Mouse (Mus musculus) telencephalon, adult 2 months (tissue): ENCODE results near the gene Cntd1.

Experiments
- DNase-seq: peaks from one replicate; pipeline ENCODE4 v3.0.0-alpha.2; 2011; ENCODE audit warnings: low read depth, low spot score

Gene Cntd1

DNA sequence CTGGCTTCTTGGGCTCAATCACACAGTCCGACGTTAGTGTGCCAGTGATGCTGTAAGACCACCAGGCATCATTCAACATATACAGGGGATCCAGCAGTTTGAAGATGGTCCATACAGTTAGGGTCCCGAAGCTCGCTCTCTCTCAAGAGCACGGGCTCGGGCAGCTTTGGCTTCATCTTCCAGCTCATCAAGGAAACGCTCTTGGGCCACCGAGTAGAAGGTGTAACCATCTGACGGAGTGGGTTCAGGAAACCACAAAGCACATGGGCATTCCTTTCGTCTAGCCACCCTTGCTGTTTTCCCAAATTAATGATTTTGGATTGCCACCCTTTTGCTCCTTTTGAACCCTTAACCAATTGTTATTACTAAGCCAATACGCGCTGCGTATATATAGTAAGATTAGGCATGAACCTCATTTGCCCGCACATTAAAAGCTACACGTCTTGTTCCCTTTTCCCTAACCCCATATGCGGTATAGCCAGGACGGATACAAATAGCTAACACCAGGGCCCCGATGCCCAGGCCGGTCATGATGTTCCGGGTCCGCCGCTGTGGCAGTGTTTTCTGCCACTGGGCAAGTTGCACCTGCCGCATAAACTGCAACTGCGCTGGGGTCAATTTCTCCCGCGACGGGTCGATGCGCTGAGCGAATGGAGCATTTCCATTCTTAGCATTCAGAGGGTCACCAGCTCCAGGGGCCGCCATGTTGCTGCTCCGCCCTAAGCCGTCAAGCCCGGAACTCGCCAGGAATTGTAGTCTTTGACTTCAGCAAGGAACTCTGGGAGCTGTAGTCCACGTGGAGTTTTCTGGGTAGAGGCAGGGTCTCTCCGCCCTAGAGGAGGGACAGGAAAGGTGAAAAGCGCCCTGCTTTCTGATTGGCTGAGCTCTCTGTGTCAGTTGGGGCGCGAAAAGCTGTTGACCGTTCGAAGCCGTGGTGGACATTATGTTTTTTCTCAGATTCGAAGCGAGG, at the start of gene Cntd1, which contains the start of gene Coa3:
Gene Cntd1 (plus strand): TSS at position 790 of the 970 bp plus-strand sequence.
Gene Coa3 (minus strand): TSS at position 892 of the 970 bp plus-strand sequence.
- peak; percentile 95 for DNase-seq

- DNase-seq, result no peak
Measured at GRCm38 (mm10) chr11:101229361-101229900, 49.4 kb upstream of the Cntd1 start.

DNA sequence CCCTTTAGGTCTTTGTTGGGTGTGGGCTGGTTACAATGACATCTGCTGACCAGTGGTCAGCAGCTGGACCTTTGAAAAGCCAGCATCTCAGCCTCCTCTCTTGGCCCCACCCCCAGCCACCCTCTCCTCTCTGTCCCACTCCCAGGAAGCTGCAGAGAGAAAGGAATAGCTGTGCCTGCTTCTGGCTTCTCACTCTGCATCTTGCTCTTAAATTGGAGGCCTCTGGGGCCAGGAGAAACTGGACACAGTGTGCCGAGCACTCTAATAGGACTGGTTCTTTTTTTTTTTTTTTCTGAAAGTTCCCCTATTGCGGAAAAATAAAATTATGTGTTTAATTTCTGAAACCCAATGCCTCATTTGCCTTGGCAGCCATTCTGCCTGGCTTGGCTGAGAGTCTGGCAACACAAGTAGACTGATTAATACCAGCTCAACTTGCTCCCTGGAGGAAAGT, 48.7 kb upstream of the Cntd1 start:
- DNase-seq, result no peak

DNA sequence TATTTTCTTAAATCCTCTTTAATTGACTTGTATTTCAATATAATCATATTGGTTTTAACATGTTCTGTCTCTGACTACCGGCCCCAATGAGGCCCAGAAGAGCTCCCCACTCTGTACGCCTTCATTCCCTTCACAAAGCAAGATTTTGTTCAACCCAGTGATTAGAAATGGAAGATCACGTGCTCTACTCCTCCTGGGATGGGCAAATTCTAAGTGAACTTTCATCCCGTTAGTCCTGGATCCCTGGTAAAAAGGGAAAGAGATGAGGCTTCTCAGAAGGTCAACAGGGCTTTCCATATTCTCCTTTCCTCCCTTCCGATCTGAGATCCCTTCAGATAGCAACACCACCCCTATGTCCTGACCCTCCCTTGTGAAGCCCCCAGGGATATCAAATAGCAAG, 48.3 kb upstream of the Cntd1 start:
- DNase-seq, result no peak

- DNase-seq, result no peak
Measured at GRCm38 (mm10) chr11:101230991-101231871, 47.6 kb upstream of the Cntd1 start.

- no peak for DNase-seq
Measured at GRCm38 (mm10) chr11:101232010-101232839, 46.6 kb upstream of the Cntd1 start.

DNA sequence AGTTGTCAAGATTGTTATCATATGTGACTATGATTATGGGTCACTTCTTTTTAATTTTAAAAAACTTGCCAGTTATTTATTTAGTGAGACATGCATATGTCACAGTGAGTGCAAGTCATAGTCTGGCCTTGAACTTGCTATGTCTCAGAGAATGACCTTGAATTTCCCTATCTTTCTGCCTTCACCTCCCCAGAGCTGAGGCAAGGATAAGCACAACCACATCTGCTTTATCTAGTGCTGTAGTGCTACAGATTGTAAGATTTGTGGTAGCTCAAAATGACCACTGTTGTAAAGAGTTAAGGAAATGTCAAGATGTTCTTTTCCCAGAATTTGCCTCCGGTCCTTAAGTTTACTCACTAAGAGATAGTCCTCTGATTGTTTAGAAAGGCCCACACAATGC, 45.6 kb upstream of the Cntd1 start:
- no peak for DNase-seq

DNA sequence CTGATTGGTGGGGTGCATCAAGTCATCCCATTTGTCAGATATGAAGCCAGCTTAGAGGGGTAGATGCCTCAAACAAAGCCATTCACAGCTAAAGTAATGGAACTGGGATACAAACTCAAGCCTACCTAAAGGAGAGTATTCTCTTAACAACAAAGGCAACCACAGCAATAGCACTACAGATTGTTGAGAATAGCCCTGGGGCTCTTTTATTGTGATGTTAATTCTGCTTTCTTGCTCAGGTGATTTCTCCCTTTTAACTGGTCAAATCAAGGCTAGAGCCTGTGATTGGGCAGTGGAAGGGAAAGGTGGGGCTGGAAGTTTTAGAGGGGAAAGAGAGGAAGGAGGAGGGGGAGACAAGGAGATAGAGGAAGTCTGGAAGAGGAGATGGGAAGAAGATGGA, 44.7 kb upstream of the Cntd1 start:
- no peak for DNase-seq

GRCm38 (mm10) chr11:101235429-101235828, 43.4 kb upstream of the Cntd1 start:
- DNase-seq, result no peak

DNA sequence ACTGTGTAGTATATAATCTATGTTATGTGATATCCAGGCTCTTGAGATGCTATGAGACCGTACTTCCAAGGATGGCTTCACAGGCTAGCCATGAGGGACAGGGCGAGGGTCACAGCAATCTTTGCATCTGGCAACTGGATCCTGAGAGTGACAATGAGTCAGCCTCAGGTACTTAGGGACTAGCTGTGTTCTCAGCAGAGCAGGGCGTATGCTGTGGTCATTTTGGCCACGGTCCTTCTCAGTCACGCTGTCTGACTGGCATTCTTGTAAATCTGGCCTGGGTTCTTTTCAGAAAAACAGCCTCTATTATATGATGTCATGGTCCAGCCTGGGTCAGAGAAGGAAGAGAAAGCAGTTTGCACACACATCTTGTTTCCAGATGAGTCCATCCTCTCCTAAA, 42.0 kb upstream of the Cntd1 start:
- DNase-seq, result no peak

DNA sequence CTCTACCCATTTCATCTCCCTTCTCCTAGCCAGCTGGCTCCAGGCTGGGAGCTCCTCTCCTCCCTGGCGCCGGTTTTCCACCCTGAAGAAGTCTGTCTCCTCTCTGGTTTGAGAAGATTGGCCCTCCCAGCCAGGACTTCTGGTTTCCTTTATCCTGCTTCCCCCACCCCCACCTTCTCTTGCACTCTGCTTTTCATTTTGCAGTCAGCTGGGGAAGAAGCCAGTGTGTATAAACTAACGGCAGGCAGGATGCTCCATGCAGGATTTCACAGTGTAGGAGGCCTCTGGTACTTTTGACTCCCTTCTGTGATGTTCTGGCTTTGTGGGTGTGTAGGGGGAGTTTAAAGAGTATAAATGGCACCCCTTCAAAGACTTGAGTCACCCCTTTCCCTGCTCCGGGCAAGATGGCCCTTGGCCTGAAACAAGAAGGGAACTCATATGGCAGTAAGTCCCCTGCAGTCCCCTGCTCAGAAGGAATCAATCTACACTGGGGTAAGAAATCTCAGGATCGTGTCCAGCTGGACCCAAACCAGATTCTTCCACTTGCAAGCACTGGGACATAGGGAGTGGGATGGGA, 40.7 kb upstream of the Cntd1 start:
- peak; percentile 63 for DNase-seq

- DNase-seq, result no peak
Measured at GRCm38 (mm10) chr11:101245071-101245470, 33.7 kb upstream of the Cntd1 start.

- DNase-seq, result no peak
Measured at GRCm38 (mm10) chr11:101245855-101246701, 32.7 kb upstream of the Cntd1 start, which contains the start of gene Ramp2. Gene Ramp2 (plus strand): TSS chr11:101246028.

DNA sequence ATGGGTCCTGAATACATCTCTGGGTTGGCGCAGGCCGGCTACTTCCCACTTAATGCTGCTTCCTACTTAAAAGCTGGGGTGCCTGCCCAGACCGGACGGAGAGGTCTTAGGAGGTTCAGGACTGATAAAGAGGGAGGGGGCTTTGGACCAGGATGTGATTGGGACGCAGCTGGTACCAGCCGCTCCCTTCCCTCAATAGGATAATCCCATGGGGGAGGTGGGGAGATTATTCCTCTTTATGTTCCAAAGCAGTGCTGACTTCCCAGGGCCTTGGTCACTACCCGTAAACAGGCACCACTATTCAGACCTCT, 32.2 kb upstream of the Cntd1 start:
- no peak for DNase-seq

DNA sequence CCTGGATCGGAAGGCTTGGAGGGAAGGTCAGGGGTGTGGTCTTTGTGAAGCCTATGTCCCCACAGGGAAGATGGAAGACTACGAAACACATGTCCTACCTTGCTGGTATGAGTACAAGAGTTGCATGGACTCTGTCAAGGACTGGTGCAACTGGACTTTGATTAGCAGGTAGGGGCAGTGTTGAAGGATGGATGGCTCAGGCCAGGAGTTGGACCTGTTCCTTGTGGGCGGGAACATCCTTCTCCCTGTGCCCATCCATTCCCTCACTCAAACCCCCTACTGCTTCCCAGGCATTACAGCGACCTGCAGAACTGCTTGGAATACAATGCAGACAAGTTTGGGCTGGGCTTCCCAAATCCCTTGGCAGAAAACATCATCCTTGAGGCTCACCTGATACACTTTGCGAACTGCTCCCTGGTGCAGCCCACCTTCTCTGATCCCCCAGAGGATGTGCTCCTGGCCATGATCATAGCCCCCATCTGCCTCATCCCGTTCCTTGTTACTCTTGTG, 31.2 kb upstream of the Cntd1 start:
- no peak for DNase-seq

DNA sequence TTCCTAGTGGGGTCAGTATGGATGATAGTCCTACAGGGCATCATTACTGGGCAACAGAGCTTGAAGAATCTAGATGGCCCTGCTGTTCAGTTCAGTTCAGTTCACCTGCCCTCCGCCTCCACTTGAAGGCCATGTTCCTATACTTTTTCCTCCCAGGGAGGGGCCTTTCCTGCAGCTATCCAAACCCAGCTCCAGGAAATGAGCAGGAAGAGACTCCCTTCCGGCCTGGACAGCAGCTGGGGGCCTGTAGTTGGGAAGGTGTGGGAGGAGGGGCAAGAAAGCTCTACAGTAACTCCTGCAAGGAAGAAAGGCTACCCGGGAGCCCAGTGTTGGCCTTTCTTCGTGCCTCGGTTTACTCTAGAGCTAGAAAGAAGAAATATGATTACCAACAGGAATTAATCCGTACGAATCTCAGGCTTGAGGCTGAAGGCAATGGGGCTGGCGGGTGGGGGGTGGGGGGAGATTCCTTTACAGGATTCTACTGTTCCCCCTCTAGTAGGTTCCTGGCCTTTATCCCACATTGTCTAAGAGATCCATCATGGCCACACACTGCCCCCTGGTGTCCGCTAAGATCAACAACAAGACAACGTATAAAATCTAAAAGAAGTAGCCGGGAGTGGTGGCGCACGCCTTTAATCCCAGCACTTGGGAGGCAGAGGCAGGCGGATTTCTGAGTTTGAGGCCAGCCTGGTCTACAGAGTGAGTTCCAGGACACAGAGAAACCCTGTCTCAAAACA, 30.4 kb upstream of the Cntd1 start:
- DNase-seq, result no peak

DNA sequence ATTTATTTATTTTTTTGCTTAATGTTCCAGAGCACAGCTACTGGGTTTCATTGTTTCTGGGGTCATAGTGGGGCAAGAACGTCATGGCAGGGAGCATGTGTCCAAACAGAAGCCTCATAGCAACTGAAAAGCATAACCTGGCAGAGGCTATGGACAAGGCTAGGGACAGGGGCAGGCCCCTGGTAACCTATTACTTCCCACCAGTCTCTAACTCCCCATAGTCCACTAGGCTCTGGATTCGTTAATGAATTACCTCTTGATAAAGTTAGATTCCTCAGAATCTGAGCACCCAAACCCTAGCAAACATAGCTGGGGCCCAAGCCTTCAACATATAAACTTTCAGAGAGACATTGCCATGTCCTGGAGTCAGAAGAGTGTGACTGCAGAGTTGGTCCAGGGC, 27.8 kb upstream of the Cntd1 start:
- DNase-seq, result no peak

- no peak for DNase-seq
Measured at GRCm38 (mm10) chr11:101252941-101253340, 25.9 kb upstream of the Cntd1 start.
